Mouse (Mus musculus) left cerebral cortex, adult 8-10 months (tissue): ENCODE measurements at regions not wholly inside any gene's neighbourhood (a gene's known extent, or its start where the extent isn't known, plus 50 kb on each side); places are given as distances from the start of the nearest gene placed in this dataset.
A peak's percentile ranks its signal among the peaks of the same experiment; 100 is the strongest.

ENCODE experiments used
- DNase-seq, 2 experiments: peaks; one replicate each; pipeline ENCODE4 v3.0.0; 2022; ENCODE audit warnings: low spot score in 2 of 2

DNA sequence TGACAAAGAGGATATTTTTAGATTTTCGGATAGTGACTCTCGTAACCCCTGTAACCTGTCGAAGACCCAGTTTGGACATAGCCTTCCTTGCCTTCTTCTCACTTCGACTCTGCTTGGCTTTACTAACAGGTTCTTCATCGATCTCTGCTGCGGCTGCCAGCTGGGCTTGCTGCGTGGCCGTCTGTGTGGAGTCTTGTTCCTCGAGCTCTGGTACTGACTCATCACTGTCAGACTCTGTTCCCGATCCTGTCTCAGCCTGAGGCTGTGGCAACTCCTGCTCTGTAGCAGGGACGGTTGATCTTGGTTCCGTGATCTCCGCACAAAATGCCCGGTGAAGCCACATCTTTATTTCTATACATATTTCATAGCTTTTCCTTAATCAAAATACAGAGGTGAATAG lies 1230.7 kb downstream of the Flrt2 start:
- peak in 1 of 2 experiments; percentile 12 for DNase-seq
